In genomic region chr4:82661215-82661614, GRCm38 (mm10) we compare ENCODE assay signal across 20 mouse cellular contexts.
"Had no signal": no experiment of that assay in that cellular context is flagged by ENCODE, and none has a peak within 500 bp of the region (broad histone marks: within the 10 kb centered on the region; RNA-seq: fewer than 3 reads in every experiment).

No protein-coding gene starts in this region.

- H3K36me3 ChIP-seq: heart, embryonic 10.5 days; heart, embryonic 12.5 days; hindbrain, embryonic 13.5 days; hindbrain, embryonic 15.5 days; limb, embryonic 13.5 days; limb, embryonic 15.5 days; liver, embryonic 12.5 days had no signal

- H3K9ac ChIP-seq: heart, embryonic 12.5 days; hindbrain, embryonic 13.5 days; hindbrain, embryonic 15.5 days; limb, embryonic 13.5 days; limb, embryonic 15.5 days; liver, embryonic 12.5 days; liver, embryonic 14.5 days had no signal

- H3K27me3 ChIP-seq: heart, embryonic 12.5 days; hindbrain, embryonic 13.5 days; hindbrain, embryonic 15.5 days; limb, embryonic 13.5 days; limb, embryonic 15.5 days; liver, embryonic 12.5 days had no signal

- H3K4me2 ChIP-seq: heart, embryonic 12.5 days; hindbrain, embryonic 13.5 days; hindbrain, embryonic 15.5 days; limb, embryonic 13.5 days; limb, embryonic 15.5 days; liver, embryonic 12.5 days had no signal

- DNase-seq: gastrocnemius, postnatal 14 days; gastrocnemius, postnatal 36 days; heart, adult 18-20 months; heart, postnatal 10 days; kidney, adult 18-20 months; kidney, adult 8-10 months; kidney, postnatal 14 days; layer of hippocampus, adult 9-11 months; layer of hippocampus, postnatal 36 days; left cerebral cortex, postnatal 4 days had no signal

- H3K9me3 ChIP-seq: heart, embryonic 10.5 days; heart, embryonic 12.5 days; hindbrain, embryonic 13.5 days; hindbrain, embryonic 15.5 days; limb, embryonic 13.5 days; limb, embryonic 15.5 days; liver, embryonic 12.5 days had no signal

- H3K27ac ChIP-seq: heart, embryonic 10.5 days; hindbrain, embryonic 13.5 days; hindbrain, embryonic 15.5 days; hindbrain, postnatal 0 days; limb, embryonic 13.5 days; limb, embryonic 15.5 days; liver, embryonic 12.5 days; liver, embryonic 14.5 days had no signal

- H3K4me3 ChIP-seq: heart, embryonic 10.5 days; heart, embryonic 12.5 days; hindbrain, embryonic 13.5 days; hindbrain, embryonic 15.5 days; limb, embryonic 13.5 days; limb, embryonic 15.5 days; liver, embryonic 12.5 days had no signal

- H3K4me1 ChIP-seq: limb, embryonic 15.5 days; liver, embryonic 12.5 days had no signal

- ATAC-seq: hindbrain, postnatal 0 days; intestine, embryonic 16.5 days; liver, embryonic 12.5 days had no signal
